Mouse (Mus musculus): Measurements from ENCODE around the gene Wipf3. TPM values are rescaled to one million over a fixed set of nuclear protein-coding genes. Genes with fewer than 3 reads are reported as not detected.

The Wipf3 gene
- polyA plus RNA-seq, 1 experiment from 2014 or later: 0.08 TPM

- no peak overlapping the region for H3K9ac ChIP-seq
- no peaks in the 10 kb centered on the region for H3K36me3 ChIP-seq
- H3K4me3 ChIP-seq (replicated peaks): no peak overlapping the region
- no peaks in the 10 kb centered on the region for H3K4me1 ChIP-seq (replicated peaks)
- DNase-seq (no peak), ATAC-seq (ENCODE audit: low read depth) (no peak)
- H3K27ac ChIP-seq: no peak overlapping the region
- H3K4me2 ChIP-seq: no peak overlapping the region
- no peaks in the 10 kb centered on the region for H3K27me3 ChIP-seq
- H3K9me3 ChIP-seq (replicated peaks): no peaks in the 10 kb centered on the region
- WGBS (ENCODE audit: insufficient replicate concordance): 68% methylated on average over 7 of the region's 7 CpGs
Observed at GRCm38 (mm10) chr6:54539396-54539795, 110.0 kb downstream of the Wipf3 start.

GRCm38 (mm10) chr6:54540252-54540887, 111.0 kb downstream of the Wipf3 start:
- Histone ChIP-seq H3K4me3 (replicated peaks) (no peak overlapping the region), H3K9ac (no peak overlapping the region), H3K4me1 (replicated peaks) (no peaks in the 10 kb centered on the region), H3K27ac (no peak overlapping the region), H3K4me2 (no peak overlapping the region), H3K27me3 (no peaks in the 10 kb centered on the region), H3K36me3 (no peaks in the 10 kb centered on the region), H3K9me3 (replicated peaks) (no peaks in the 10 kb centered on the region)
- DNase-seq: no peak
- 66% methylated on average over 9 of the region's 9 CpGs for WGBS (ENCODE audit: insufficient replicate concordance)
- no peak for ATAC-seq (ENCODE audit: low read depth)

GRCm38 (mm10) chr6:54542836-54543235, 113.4 kb downstream of the Wipf3 start:
- Histone ChIP-seq H3K27ac (no peak overlapping the region), H3K36me3 (no peaks in the 10 kb centered on the region), H3K9ac (no peak overlapping the region), H3K4me3 (replicated peaks) (no peak overlapping the region), H3K4me1 (replicated peaks) (no peaks in the 10 kb centered on the region), H3K4me2 (no peak overlapping the region), H3K9me3 (replicated peaks) (no peaks in the 10 kb centered on the region), H3K27me3 (no peaks in the 10 kb centered on the region)
- no peak for ATAC-seq (ENCODE audit: low read depth)
- DNase-seq: no peak
- 72% methylated on average over 7 of the region's 7 CpGs for WGBS (ENCODE audit: insufficient replicate concordance)

- H3K9me3 ChIP-seq (replicated peaks): no peaks in the 10 kb centered on the region
- no peaks in the 10 kb centered on the region for H3K36me3 ChIP-seq
- no peak overlapping the region for H3K9ac ChIP-seq
- DNase-seq (no peak), ATAC-seq (ENCODE audit: low read depth) (no peak)
- no peaks in the 10 kb centered on the region for H3K27me3 ChIP-seq
- H3K4me1 ChIP-seq (replicated peaks): no peaks in the 10 kb centered on the region
- 42% methylated on average over 2 of the region's 2 CpGs for WGBS (ENCODE audit: insufficient replicate concordance)
- H3K27ac ChIP-seq: no peak overlapping the region
- H3K4me3 ChIP-seq (replicated peaks): no peak overlapping the region
- no peak overlapping the region for H3K4me2 ChIP-seq
Observed at GRCm38 (mm10) chr6:54543646-54544045, 114.2 kb downstream of the Wipf3 start.

GRCm38 (mm10) chr6:54548314-54549019, 119.1 kb downstream of the Wipf3 start:
- Histone ChIP-seq H3K9me3 (replicated peaks) (no peaks in the 10 kb centered on the region), H3K9ac (no peak overlapping the region), H3K27ac (no peak overlapping the region), H3K27me3 (no peaks in the 10 kb centered on the region), H3K4me3 (replicated peaks) (no peak overlapping the region), H3K4me2 (no peak overlapping the region), H3K4me1 (replicated peaks) (no peaks in the 10 kb centered on the region), H3K36me3 (no peaks in the 10 kb centered on the region)
- DNase-seq (no peak), ATAC-seq (ENCODE audit: low read depth) (no peak)
- WGBS (ENCODE audit: insufficient replicate concordance): 76% methylated on average over 13 of the region's 13 CpGs

- Histone ChIP-seq H3K9ac (no peak overlapping the region), H3K4me3 (replicated peaks) (no peak overlapping the region), H3K27me3 (no peaks in the 10 kb centered on the region), H3K4me2 (no peak overlapping the region), H3K27ac (no peak overlapping the region), H3K4me1 (replicated peaks) (no peaks in the 10 kb centered on the region), H3K36me3 (no peaks in the 10 kb centered on the region), H3K9me3 (replicated peaks) (no peaks in the 10 kb centered on the region)
- ATAC-seq (ENCODE audit: low read depth) (no peak), DNase-seq (no peak)
- WGBS (ENCODE audit: insufficient replicate concordance): 56% methylated on average over 4 of the region's 4 CpGs
Observed at GRCm38 (mm10) chr6:54549311-54549710, 119.9 kb downstream of the Wipf3 start.

GRCm38 (mm10) chr6:54550801-54551323, 121.5 kb downstream of the Wipf3 start:
- H3K4me2 ChIP-seq: no peak overlapping the region
- ATAC-seq (ENCODE audit: low read depth) (no peak), DNase-seq (no peak)
- no peak overlapping the region for H3K27ac ChIP-seq
- H3K36me3 ChIP-seq: no peaks in the 10 kb centered on the region
- H3K4me3 ChIP-seq (replicated peaks): no peak overlapping the region
- H3K9ac ChIP-seq: no peak overlapping the region
- WGBS (ENCODE audit: insufficient replicate concordance): 63% methylated on average over 6 of the region's 7 CpGs
- no peaks in the 10 kb centered on the region for H3K4me1 ChIP-seq (replicated peaks)
- no peaks in the 10 kb centered on the region for H3K27me3 ChIP-seq
- H3K9me3 ChIP-seq (replicated peaks): no peaks in the 10 kb centered on the region

GRCm38 (mm10) chr6:54552721-54553413, 123.5 kb downstream of the Wipf3 start:
- ATAC-seq (ENCODE audit: low read depth) (no peak), DNase-seq (no peak)
- H3K9ac ChIP-seq: no peak overlapping the region
- 63% methylated on average over 9 of the region's 9 CpGs for WGBS (ENCODE audit: insufficient replicate concordance)
- H3K27me3 ChIP-seq: no peaks in the 10 kb centered on the region
- no peak overlapping the region for H3K4me3 ChIP-seq (replicated peaks)
- H3K4me2 ChIP-seq: no peak overlapping the region
- H3K9me3 ChIP-seq (replicated peaks): no peaks in the 10 kb centered on the region
- H3K27ac ChIP-seq: no peak overlapping the region
- H3K4me1 ChIP-seq (replicated peaks): no peaks in the 10 kb centered on the region
- H3K36me3 ChIP-seq: no peaks in the 10 kb centered on the region

Other genes with a start within 250 kb of the Wipf3 start
- 0.60 and 0.67 TPM in 2 replicates for gene Prr15, start 103.8 kb upstream of the Wipf3 start, polyA plus RNA-seq (2015; fragmentation: Nextera tagmentation; extraction: Ambion mirVana)
- 0.22 and 0.54 TPM in 2 replicates for gene Scrn1, start 136.9 kb downstream of the Wipf3 start, polyA plus RNA-seq (2015; fragmentation: Nextera tagmentation; extraction: Ambion mirVana)
- 2.8 and 3.8 TPM in 2 replicates for gene Plekha8, start 165.5 kb downstream of the Wipf3 start, polyA plus RNA-seq (2015; fragmentation: Nextera tagmentation; extraction: Ambion mirVana)
- gene Fkbp14, start 167.7 kb downstream of the Wipf3 start, polyA plus RNA-seq (2015; fragmentation: Nextera tagmentation; extraction: Ambion mirVana): 4.3 and 5.4 TPM in 2 replicates